Mouse (Mus musculus) MEL (cell line): ENCODE data around the gene Exph5. TPM values are rescaled to one million over a fixed set of nuclear protein-coding genes. Genes with fewer than 3 reads are reported as not detected.

Experiments
- DNase-seq: peaks from one replicate; pipeline ENCODE4 v3.0.0; 2011; ENCODE audit warnings: low read depth, low spot score
- H3K27ac ChIP-seq: 2 replicates; pipeline ENCODE4 v1.5.1; 2012; ENCODE audit warnings: low read depth, mild to moderate bottlenecking, control low read depth, low read length, moderate library complexity; ENCODE audit not compliant: control insufficient read depth
- H3K27me3 ChIP-seq, 2 experiments: fragments of 150-350 bp in 1 of 2; sonication (generic) in 1 of 2; 2 replicates each; pipeline ENCODE4 v1.6.1; 2012; ENCODE audit warnings: low read length in 2 of 2, mild to moderate bottlenecking in 2 of 2, improper control_type of control experiment in 1 of 2, moderate library complexity in 1 of 2; ENCODE audit not compliant: insufficient read depth in 2 of 2, control insufficient read depth in 1 of 2
- H3K36me3 ChIP-seq, 2 experiments: 2 replicates each; pipeline ENCODE4 v1.6.1; 2012 to 2014; ENCODE audit warnings: low read length in 2 of 2, improper control_type of control experiment in 1 of 2, inconsistent platforms in 1 of 2, mild to moderate bottlenecking in 1 of 2; ENCODE audit not compliant: insufficient read depth in 2 of 2, control insufficient read depth in 1 of 2
- H3K4me1 ChIP-seq, 2 experiments: fragments of 150-350 bp in 1 of 2; sonication (generic) in 1 of 2; 2 replicates each; pipeline ENCODE4 v1.6.1; 2012; ENCODE audit warnings: low read length in 2 of 2, improper control_type of control experiment in 1 of 2, mild to moderate bottlenecking in 1 of 2; ENCODE audit not compliant: insufficient read depth in 2 of 2, control insufficient read depth in 1 of 2
- H3K4me3 ChIP-seq, 2 experiments: fragments of 150-350 bp in 1 of 2; sonication (generic) in 1 of 2; 2 replicates each; pipeline ENCODE4 v1.5.1; 2012; ENCODE audit warnings: low read depth in 2 of 2, low read length in 2 of 2, mild to moderate bottlenecking in 2 of 2, moderate library complexity in 2 of 2, control low read depth in 1 of 2, improper control_type of control experiment in 1 of 2; ENCODE audit not compliant: control insufficient read depth in 1 of 2, insufficient read depth in 1 of 2
- H3K79me2 ChIP-seq: 2 replicates; pipeline ENCODE4 v1.6.1; 2012; ENCODE audit warnings: mild to moderate bottlenecking, low read length, moderate library complexity; ENCODE audit not compliant: control insufficient read depth, poor library complexity, insufficient read depth
- H3K9ac ChIP-seq: 2 replicates; pipeline ENCODE4 v1.6.1; 2012; ENCODE audit warnings: low read depth, mild to moderate bottlenecking, control low read depth, low read length, moderate library complexity; ENCODE audit not compliant: control insufficient read depth, poor library complexity, severe bottlenecking
- H3K9me3 ChIP-seq: fragments of 150-350 bp; sonication (generic); replicated peaks from 2 replicates; pipeline ENCODE4 v1.6.1; 2012; ENCODE audit warnings: mild to moderate bottlenecking, low read length, improper control_type of control experiment, moderate library complexity; ENCODE audit not compliant: insufficient read depth
- BHLHE40 ChIP-seq: IDR thresholded peaks from 2 replicates; pipeline ENCODE4 v1.6.1; 2012; ENCODE audit warnings: low read depth, mild to moderate bottlenecking, inconsistent platforms, low read length, improper control_type of control experiment, borderline replicate concordance
- CHD2 ChIP-seq: IDR thresholded peaks from 2 replicates; pipeline ENCODE4 v1.6.1; 2011; ENCODE audit warnings: low read length, improper control_type of control experiment
- ELF1 ChIP-seq: IDR thresholded peaks from 2 replicates; pipeline ENCODE4 v1.6.1; 2014; ENCODE audit warnings: low read depth, mild to moderate bottlenecking, inconsistent platforms, low read length, improper control_type of control experiment, moderate library complexity
- EP300 ChIP-seq, 2 experiments: IDR thresholded peaks; 2 replicates each; pipeline ENCODE4 v1.6.1; 2011; ENCODE audit warnings: improper control_type of control experiment in 2 of 2, low read length in 2 of 2, low read depth in 1 of 2, mild to moderate bottlenecking in 1 of 2
- ETS1 ChIP-seq: IDR thresholded peaks from 2 replicates; pipeline ENCODE4 v1.6.1; 2012; ENCODE audit warnings: low read depth, mild to moderate bottlenecking, inconsistent platforms, low read length, improper control_type of control experiment, moderate library complexity
- GABPA ChIP-seq: IDR thresholded peaks from 2 replicates; pipeline ENCODE4 v1.6.1; 2012; ENCODE audit warnings: low read depth, mild to moderate bottlenecking, inconsistent platforms, low read length, improper control_type of control experiment, moderate library complexity
- MXI1 ChIP-seq: IDR thresholded peaks from 2 replicates; pipeline ENCODE4 v1.6.1; 2011; ENCODE audit warnings: mild to moderate bottlenecking, low read depth, low read length, improper control_type of control experiment
- MYB ChIP-seq: IDR thresholded peaks from 2 replicates; pipeline ENCODE4 v1.6.1; 2011; ENCODE audit warnings: mild to moderate bottlenecking, low read depth, low read length, improper control_type of control experiment
- NELFE ChIP-seq: IDR thresholded peaks from 2 replicates; pipeline ENCODE4 v1.6.1; 2011; ENCODE audit warnings: low read depth, low read length, improper control_type of control experiment
- POLR2A ChIP-seq, 2 experiments: IDR thresholded peaks; 2 replicates each; pipeline ENCODE4 v1.6.1; 2011 to 2012; ENCODE audit warnings: low read length in 2 of 2, mild to moderate bottlenecking in 2 of 2, control low read depth in 1 of 2, improper control_type of control experiment in 1 of 2, low read depth in 1 of 2, moderate library complexity in 1 of 2; ENCODE audit not compliant: control insufficient read depth in 1 of 2, insufficient read depth in 1 of 2, poor library complexity in 1 of 2
- POLR2AphosphoS5 ChIP-seq: IDR thresholded peaks from 2 replicates; pipeline ENCODE4 v1.6.1; 2012; ENCODE audit warnings: low read depth, borderline replicate concordance, mild to moderate bottlenecking, inconsistent platforms, low read length, moderate library complexity, mixed read lengths
- RAD21 ChIP-seq: IDR thresholded peaks from 2 replicates; pipeline ENCODE4 v1.6.1; 2011; ENCODE audit warnings: mild to moderate bottlenecking, low read depth, low read length, improper control_type of control experiment
- SIN3A ChIP-seq: IDR thresholded peaks from 2 replicates; pipeline ENCODE4 v1.6.1; 2012; ENCODE audit warnings: low read length, improper control_type of control experiment, inconsistent platforms
- TAL1 ChIP-seq: IDR thresholded peaks from 2 replicates; pipeline ENCODE4 v1.6.1; 2012; ENCODE audit warnings: mild to moderate bottlenecking, inconsistent platforms, low read length, moderate library complexity, mixed read lengths
- TCF12 ChIP-seq: IDR thresholded peaks from 2 replicates; pipeline ENCODE4 v1.6.1; 2014; ENCODE audit warnings: low read depth, mild to moderate bottlenecking, inconsistent platforms, low read length, improper control_type of control experiment, moderate library complexity
- UBTF ChIP-seq: IDR thresholded peaks from 2 replicates; pipeline ENCODE4 v1.6.1; 2012; ENCODE audit warnings: low read depth, mild to moderate bottlenecking, inconsistent platforms, low read length, improper control_type of control experiment, moderate library complexity, borderline replicate concordance; ENCODE audit not compliant: insufficient read depth
- USF2 ChIP-seq, 2 experiments: IDR thresholded peaks; 2 replicates each; pipeline ENCODE4 v1.6.1; 2011 to 2012; ENCODE audit warnings: improper control_type of control experiment in 2 of 2, low read length in 2 of 2, borderline replicate concordance in 1 of 2, inconsistent platforms in 1 of 2, low read depth in 1 of 2, mild to moderate bottlenecking in 1 of 2; ENCODE audit not compliant: insufficient read depth in 1 of 2
- ZMIZ1 ChIP-seq: IDR thresholded peaks from 2 replicates; pipeline ENCODE4 v1.6.1; 2012; ENCODE audit warnings: low read depth, mild to moderate bottlenecking, inconsistent platforms, low read length, improper control_type of control experiment, moderate library complexity
- ZNF384 ChIP-seq: IDR thresholded peaks from 2 replicates; pipeline ENCODE4 v1.6.1; 2012; ENCODE audit warnings: low read depth, mild to moderate bottlenecking, inconsistent platforms, low read length, improper control_type of control experiment
- polyA plus RNA-seq, 2 experiments: library from polyadenylated mRNA; stranded (reverse) in 1 of 2; unstranded in 1 of 2; fragments of >175 nt in 1 of 2; fragments of >200 nt in 1 of 2; gene quantifications; 2 replicates each; pipeline versions ENCODE4 v1.2.1 to v1.2.4; 2012; ENCODE audit warnings: low replicate concordance in 2 of 2, low read depth in 1 of 2; ENCODE audit not compliant: insufficient read length in 2 of 2, insufficient read depth in 1 of 2, missing spikeins in 1 of 2
- total RNA-seq: library from RNA; depleted of rRNA; stranded (reverse); fragments of 300-350 nt; gene quantifications from 2 replicates; pipeline ENCODE4 v1.2.3, GENCODE M21; 2012

Gene Exph5
- total and polyA plus RNA-seq, 3 experiments: not detected

DNA sequence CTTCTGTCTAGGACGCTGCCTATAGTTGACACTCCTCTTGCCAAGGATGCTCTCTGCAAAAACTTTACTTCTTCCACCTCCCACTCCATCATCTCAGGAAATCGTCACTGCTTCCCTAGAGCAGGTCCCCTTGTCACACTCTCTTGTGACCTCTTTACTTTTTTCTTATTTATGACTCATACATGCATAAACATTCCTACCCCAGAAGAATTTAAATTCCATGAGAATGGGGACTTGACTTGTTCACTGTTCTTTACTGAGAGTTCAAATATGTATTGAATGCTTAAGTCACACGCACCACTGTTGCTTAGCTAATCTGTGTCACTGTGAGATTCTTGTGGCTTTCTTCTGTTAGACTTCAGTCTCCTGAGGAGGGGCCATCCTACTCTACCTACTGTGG, 33.7 kb downstream of the Exph5 start:
- H3K27me3 ChIP-seq: peaks cover 12 to 14% of the 10 kb centered on the region in 2 experiments
- no peak overlapping the region for H3K27ac ChIP-seq
- TF ChIP-seq UBTF (no peak), TCF12 (no peak), USF2 (IDR thresholded peaks at IDR 0.05; ENCODE audit: borderline replicate concordance in 1 of 2, insufficient read depth in 1 of 2, low read depth in 1 of 2, low read length in 2 of 2) (no peak), POLR2AphosphoS5 (no peak), POLR2A (IDR thresholded peaks at IDR 0.05; ENCODE audit: control insufficient read depth in 1 of 2, insufficient read depth in 1 of 2, low read depth in 1 of 2, low read length in 2 of 2, poor library complexity in 1 of 2) (no peak), MYB (no peak), MXI1 (no peak), ZNF384 (no peak), SIN3A (no peak), ETS1 (no peak), TAL1 (no peak), BHLHE40 (no peak), RAD21 (no peak), EP300 (IDR thresholded peaks at IDR 0.05; ENCODE audit: low read depth in 1 of 2, low read length in 2 of 2) (no peak), NELFE (no peak), ELF1 (no peak), GABPA (no peak)
- no peak for DNase-seq
- no peaks in the 10 kb centered on the region for H3K79me2 ChIP-seq
- H3K4me3 ChIP-seq: no peak overlapping the region
- no peak overlapping the region for H3K9ac ChIP-seq
- H3K36me3 ChIP-seq: no peaks in the 10 kb centered on the region
- H3K9me3 ChIP-seq: no peaks in the 10 kb centered on the region
- H3K4me1 ChIP-seq: no peaks in the 10 kb centered on the region

- Histone ChIP-seq H3K9ac (no peak overlapping the region), H3K9me3 (no peaks in the 10 kb centered on the region), H3K4me1 (no peaks in the 10 kb centered on the region), H3K36me3 (no peaks in the 10 kb centered on the region), H3K27ac (no peak overlapping the region), H3K79me2 (no peaks in the 10 kb centered on the region), H3K27me3 (peaks cover 17 to 19% of the 10 kb centered on the region in 2 experiments), H3K4me3 (no peak overlapping the region)
- TF ChIP-seq CHD2 (no peak), MXI1 (no peak), NELFE (no peak), ZMIZ1 (no peak)
- no peak for DNase-seq
Measured at GRCm38 (mm10) chr9:53339603-53340002, 38.1 kb downstream of the Exph5 start.
